Mouse (Mus musculus): ENCODE data around the gene Pde5a. TPM values are rescaled to one million over a fixed set of nuclear protein-coding genes. Genes with fewer than 3 reads are reported as not detected.
A peak's percentile ranks its signal among the peaks of the same experiment; 100 is the strongest.

Pde5a gene
- polyA plus RNA-seq, 1 experiment from 2014 or later, result 2.4 TPM

DNA sequence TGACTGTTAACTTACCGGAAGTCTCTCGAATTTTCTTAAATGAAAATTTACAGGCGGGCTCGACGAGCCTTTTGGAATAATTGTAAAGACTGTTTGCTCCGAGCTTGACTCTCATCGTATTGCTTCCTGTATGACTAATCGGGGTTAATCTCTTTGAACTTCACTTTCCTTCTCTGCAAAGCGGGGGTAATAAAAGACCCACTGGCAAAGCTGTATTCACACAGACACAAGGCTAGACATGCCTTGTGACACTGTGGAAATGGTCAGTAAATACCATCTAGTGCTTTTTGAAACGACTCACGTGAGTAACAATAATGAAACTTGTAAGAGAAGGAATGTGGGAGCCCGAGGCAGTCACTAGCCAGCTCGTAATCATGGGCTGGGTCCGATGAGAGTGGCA lies 35.0 kb downstream of the Pde5a start:
- DNase-seq (ENCODE audit: low spot score), result no peak

DNA sequence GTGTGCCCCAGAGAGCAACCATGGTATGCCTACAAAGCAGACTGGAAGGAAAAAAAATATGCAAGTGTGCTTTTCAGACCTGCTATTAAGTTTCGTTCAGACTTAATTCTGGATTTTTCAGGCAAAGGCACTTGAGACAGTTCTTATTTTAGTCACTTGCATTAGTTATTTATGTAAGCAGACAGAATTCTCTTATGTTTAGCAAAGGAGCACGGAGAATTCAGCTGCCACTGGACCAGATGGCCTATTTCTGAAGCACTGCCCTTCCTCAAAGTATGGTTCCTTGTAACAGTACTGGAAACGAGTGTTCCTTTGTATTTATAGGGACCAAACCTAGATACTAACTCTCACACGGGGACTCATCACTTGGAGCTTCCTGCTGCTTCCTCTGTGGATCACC lies 38.2 kb downstream of the Pde5a start:
- no peak for DNase-seq (ENCODE audit: low spot score)

DNA sequence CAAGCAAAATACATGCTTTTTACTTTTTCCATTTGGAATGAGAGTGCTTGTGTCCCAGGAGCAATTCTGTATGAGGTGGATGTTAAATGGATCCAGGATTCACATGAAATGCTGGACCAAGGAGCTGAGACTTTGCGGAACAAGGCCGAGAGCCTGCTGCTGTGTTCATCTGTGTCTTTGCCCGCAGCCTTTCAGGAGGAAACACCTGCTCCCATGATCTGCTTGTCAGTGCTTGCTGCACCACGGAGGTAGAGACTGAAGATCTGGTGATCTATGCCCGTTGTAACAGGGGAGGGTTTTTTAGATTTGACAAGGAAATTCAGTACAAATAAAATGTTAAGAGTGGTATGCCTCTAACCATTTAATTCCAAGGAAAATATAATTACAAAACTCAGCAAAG lies 39.1 kb downstream of the Pde5a start:
- DNase-seq (ENCODE audit: low spot score), result peak; percentile 34

DNA sequence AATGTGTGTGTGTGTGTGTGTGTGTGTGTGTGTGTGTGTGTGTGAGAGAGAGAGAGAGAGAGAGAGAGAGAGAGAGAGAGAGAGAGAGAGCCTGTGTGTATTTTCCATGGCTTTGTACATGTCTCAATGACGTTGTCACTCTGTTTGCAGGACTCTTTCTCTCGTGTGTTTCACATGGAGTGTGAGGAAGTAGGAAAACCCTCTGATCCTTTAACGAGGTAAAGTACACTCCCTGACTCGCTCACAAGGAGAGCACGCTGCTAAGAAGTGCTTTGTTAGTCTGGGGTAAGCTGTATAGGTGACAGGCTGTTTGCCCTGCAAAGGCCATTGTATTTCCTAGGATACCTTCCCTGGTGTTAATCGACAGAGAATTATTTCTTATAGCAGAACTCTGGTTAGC lies 52.7 kb downstream of the Pde5a start:
- DNase-seq (ENCODE audit: low spot score), result no peak

DNA sequence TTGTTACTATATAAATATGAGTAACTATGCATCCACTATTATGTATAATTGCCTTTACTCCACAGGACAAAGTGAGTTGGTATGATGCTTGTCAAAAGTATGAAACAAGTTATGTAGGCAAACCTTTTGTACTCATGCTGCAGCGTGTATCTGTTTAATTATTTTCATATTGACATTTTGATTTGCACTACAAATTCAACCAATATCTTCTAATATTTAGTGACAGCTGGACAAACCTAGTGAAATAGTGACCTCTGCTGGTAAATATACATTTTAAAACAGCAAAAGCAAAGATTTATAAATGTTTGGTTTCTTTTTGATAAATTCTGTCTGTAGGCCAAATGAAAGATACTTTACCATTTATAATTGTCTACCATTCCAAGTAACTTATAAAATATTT lies 55.5 kb downstream of the Pde5a start:
- DNase-seq (ENCODE audit: low spot score), result no peak

DNA sequence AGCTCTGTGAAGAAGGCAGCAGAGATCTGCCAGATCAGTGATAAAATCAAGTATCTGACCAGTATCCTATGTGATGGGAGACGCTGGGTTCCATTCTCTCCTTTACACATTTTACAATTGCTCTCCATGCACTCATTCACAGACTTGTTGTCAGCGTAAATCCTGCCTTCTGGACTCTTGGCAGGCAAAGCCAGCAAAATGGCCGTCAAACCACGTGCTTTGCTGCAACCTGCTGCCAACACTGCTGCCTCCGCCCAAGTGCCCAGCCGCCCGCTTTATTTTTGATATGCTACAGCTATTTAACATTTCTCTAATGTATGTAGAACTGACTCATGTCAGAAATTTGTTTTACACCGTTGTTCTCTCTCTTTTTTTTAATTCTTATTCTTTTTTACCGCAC lies 59.6 kb downstream of the Pde5a start:
- no peak for DNase-seq (ENCODE audit: low spot score)

DNA sequence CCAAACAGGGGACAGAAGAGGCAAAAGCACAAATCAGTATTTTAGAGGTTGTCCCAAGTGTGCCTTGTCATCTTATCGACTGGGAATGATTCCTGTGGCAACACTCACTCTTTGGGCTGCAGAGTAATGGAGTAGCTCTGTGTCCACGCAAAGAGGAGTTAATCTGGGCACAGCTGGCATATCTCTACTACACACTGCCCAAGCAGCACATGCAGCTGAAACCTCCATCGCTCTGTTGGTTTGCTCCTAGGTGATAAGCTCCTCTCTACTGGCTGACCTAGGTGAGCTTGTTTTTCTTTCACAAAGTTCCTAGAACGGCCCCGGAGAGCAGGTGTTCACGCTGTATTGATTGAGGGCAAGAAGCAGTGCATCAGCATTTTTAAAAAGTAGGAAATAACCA lies 60.8 kb downstream of the Pde5a start:
- DNase-seq (ENCODE audit: low spot score), result no peak

DNA sequence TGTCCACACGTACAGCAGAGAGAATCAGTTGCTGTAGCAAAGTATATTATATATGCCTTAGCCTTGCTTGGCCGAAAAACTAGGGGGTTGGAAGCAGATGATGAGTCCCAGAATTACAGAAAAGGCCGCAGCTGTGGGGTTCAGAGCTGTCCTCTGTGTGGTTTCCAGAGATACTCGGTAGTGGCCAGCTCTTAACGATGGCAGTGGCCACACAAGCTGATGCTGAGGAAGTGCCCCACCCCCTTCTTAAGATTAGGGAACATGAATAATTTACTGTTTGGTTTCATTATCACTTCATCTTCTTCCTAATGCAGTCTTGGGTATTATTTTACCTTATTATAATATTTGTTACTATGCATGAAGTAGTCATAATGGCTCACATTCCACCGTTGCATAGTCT lies 71.3 kb downstream of the Pde5a start:
- DNase-seq (ENCODE audit: low spot score), result no peak

DNA sequence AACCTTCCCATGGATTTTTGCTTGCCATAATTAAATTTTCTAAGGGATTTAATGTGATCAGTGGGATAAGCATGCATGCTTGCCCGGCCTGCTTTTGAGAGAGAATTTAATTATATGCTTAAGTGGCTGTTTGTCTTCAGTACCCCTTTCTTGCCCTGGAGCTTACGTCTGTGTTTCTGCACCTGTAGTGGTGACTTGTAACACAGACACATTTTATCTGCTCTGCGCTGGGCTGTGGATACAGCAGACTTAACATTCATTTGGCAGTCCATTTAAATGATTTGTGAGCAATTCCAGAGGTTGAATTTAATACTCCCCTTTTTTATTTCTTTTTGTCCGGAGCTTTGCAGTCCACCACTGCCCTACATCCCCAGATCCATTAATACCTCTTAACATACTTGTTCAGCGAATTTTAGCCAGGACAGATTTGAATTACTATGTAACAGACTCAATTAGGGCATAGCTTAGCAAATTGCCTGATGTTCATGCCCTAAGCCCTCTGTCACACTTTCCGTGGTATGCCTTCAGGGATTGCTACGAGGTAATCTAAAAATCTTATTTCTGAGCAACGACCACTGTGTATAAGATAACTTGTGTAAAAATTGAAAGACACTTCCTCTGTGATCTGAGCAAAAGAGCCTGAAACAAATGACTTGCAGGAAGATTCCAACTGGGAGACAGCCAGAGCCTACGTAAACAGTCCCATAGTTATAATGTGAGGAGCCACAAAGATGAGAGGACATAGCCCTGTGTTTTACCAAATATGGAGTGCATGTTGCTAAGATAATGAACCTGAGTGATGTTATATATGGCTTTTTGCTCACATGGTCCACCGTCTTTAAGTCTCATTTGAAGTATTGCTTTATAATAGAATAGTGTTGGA lies 72.0 kb downstream of the Pde5a start:
- no peak for DNase-seq (ENCODE audit: low spot score)

DNA sequence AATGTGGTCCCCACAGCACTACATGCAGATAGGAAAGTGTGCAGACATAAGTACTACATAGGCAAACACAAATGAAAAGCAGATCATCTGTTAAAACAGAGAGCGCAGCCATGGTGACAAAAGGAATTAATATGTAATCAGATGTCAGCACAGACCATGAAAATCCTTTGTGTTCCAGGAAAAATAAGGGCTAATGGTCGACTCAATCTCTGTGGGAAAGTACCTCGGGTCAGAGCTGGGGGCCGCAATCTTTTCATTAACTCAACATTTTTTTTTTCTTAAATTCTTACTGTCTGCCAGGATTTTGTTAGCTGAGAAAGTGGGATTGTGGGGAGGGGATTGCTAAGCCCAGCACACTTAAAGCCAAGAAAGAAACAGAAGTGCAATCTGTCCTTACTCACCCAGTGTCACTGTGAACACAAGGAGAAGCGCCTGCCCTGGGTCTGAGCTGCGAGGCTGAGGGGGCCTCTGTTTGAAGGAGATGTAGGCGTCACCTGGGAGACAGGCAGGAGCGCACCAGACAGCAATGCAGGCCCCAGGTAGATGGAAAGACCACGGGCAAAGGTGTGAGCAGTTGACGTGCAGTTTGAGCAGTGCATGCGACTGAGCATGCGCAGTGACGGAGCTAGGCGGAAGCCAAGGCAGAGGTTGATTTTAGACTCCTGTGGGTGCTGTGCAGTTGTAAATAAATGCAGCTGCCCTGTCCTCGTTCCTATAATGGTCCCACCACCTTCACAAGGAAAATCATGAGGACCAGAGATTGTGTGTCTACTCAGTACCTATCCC lies 72.9 kb downstream of the Pde5a start:
- DNase-seq (ENCODE audit: low spot score), result no peak

DNA sequence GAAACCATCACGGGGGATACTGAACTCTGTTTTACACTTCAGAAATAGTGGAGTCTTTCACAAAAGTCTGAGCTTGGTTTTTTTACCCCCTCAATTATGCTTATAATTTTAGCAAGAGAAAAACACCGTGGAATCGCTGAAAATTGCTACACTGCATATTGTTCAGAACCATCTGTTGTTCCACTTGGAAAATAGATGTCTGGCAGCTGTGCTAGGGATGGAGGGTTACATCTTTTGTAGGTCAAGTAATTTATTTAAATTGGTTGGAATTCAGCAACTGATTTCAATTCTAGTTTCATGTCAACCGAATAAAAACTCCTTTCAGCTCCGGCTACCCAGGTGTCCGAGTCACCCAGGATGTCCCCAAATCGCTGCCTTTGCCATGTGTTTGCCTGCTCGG lies 78.6 kb downstream of the Pde5a start:
- DNase-seq (ENCODE audit: low spot score), result no peak

DNA sequence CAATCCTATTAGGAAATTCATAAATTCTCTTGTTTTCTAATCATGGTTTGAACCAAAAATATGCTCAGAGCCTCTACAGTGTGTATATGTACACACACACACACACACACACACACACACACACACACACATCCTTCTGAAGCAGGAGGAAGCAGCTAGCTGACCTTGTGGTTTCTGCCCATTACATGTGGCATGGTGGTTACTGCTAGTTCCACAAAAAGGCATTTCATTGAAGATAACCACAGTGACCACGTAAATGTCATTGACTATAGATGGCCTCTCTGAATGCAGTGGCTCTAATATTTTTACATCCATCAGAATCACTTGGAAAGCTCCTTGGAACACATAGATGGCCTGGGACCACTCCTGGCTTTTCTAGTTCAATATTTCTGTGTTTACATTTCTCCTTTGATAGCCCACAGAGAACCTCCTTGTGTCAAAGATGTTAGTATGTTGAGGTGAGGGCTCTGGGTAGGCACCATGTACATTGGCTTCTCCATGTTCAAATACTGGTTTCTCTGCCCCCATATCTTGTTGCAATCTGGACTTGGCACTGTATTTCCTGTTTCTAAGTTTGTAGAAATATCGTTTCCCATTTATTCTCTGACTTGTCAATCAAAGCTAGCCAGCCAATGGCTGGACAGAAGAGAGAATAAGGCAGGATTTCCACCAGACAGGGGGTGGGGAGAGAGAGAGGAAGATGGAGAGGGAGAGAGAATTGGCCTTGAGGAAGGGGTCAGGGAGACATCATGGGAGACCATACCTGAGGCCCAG lies 81.5 kb downstream of the Pde5a start:
- no peak for DNase-seq (ENCODE audit: low spot score)

DNA sequence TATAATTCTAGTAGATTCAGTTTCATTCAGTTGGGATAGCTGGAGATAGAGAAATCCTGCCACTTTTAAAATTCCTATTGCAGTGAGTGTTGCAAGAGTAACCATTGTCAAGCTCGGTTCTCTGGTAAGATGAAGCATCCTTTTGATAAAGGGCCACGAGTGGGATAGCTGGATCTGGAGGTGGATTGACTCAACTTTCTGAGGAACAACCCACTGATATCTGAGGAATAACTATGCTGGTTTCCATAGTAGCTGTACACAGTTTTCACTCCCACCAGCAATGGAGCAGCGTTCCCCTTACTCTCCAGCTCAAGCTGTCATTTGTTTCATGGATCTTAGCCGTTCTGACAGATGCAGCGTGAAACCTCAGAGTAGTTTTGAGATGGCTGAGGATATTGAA lies 82.2 kb downstream of the Pde5a start:
- DNase-seq (ENCODE audit: low spot score), result no peak

DNA sequence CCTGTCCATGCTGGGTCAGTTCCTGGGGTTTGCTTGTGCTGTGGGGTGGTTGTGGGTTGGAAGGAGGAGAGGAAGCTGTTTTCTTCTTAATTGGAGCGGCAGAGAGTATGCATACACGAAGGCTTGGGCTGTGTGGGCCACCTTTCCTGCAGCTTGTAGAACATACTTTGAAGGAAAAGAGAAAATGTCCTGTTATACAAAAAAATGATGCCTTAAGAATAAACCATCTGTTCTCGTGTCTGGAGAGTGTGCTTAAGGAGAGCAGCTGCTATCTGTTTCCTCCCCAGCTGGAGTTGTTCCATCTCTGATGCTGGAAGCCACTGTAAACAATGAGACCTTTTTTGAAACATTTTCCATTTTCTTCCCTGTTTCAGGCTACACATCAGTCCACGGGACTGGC lies 85.8 kb downstream of the Pde5a start:
- DNase-seq (ENCODE audit: low spot score), result no peak

DNA sequence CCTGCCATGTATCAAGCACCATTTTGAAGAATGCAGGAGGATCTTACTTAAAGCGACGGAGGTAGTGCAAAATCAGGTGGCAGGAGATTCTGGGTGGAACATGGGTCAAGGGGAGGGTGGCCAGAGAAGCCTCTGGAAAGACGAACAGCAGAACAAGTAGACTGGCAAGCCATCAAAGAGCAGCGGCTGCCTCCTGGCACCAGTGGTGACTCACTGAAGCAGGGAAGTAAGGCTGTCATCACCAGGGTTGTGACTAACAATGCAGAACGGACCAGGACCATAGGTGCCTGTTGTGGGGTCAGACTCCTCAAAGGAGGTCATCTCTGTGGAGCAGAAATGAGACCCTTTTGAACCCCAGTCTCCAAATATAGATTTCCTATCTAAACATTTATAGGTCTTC lies 89.5 kb downstream of the Pde5a start:
- no peak for DNase-seq (ENCODE audit: low spot score)

DNA sequence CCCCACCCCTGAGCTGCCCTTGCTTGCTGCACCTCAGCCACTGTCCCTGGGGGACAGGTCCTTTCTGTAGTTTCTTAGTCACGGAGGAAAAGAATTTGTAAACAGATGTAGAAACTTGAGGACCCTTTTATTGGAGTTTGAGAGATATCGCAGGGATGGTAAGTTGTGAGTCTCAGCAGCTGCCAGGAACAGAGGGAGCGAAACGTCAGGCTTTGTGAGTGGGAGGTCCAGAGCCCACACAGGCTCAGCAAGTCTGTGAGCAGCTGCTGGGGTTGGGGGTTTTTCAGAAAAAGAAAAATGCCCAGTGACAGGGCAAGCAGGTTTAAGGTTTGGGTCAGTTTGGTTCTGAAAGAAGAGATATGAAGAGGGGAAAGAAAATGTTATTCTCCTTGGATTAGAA lies 92.0 kb downstream of the Pde5a start:
- no peak for DNase-seq (ENCODE audit: low spot score)

DNA sequence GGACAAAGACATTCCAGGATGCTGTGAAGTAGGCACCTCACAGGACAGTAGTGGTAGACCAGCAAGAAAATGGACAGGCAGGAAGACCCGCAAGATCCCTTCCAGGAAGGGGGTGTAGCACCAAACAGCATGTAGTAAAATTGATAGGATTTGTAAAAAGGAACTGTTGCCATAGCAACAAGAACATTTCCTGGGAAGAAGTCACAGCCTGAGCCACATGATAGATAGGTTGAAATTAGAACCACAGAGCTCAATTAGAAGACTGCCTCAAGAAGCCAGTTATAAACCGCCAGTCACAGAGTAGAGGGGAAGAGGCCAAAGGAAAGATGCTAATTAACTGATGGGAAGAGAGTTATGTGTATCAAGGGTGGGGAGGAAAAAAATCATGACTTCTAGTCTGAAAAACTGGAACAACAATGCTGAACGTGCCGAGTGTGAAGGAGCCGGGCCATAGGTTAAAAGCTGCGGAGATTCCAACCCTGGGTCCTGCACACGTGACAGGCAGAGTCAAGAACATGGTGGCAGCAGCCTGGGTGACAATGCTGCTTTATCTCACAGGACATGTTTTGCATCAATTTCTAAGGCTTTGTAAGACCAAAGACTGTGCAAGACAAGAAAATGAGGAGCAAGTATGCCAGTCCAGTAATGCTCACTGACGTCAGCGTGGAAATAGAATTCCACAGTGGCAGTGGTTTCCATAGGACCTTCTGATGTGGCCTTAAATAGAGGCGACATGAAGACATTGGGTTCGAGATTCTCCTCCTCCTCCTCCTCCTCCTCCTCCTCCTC lies 99.7 kb downstream of the Pde5a start:
- no peak for DNase-seq (ENCODE audit: low spot score)

DNA sequence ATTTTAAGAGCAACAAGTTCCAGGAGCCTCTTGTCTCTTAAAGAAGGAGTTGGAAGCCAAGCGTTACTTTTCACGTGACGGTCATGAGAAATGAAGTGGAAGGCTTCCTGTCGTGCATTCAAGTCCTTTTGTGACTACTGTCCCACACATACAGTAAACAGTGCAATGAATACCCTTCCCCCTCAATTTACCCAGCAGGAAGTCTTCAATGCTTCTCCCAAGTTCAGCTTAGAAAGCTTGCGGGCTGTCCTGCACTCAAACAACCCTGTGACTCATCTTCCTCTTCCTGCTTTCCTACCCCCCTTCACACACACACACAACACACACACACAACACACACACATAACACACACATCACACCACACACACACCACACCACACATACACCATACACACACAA lies 105.8 kb downstream of the Pde5a start:
- no peak for DNase-seq (ENCODE audit: low spot score)

DNA sequence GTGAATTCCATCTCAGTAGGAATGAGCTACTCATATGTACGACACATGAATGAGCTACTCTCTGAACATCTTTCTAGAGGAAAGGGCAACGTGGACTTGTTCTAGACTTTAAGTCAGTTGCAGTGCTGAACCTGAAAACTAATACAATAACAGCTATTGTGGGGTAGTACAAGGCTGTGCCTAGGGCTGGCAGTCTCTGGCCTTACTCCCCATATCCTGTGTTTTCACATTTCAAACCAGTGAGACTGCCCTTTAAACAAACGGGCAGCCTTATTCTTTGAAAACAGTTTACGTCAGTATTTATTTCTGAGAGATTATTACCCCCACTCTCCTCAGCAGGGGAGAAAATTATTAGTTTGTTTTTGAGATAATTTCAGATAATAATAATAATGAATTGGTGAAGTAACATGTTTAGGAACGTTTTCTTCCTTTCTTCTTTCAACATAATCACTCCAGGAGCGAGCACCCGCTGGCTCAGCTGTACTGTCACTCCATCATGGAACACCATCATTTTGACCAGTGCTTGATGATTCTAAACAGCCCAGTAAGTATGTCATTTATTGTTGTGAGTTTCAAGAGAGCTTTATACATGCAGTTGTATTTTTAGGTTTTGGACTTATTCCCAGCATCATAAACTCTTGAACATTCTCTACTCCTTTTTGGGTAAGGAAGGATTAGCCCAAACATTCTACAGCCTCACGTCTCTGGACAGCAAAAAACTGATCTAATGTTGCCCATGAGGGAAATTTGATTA lies 106.5 kb downstream of the Pde5a start:
- no peak for DNase-seq (ENCODE audit: low spot score)

DNA sequence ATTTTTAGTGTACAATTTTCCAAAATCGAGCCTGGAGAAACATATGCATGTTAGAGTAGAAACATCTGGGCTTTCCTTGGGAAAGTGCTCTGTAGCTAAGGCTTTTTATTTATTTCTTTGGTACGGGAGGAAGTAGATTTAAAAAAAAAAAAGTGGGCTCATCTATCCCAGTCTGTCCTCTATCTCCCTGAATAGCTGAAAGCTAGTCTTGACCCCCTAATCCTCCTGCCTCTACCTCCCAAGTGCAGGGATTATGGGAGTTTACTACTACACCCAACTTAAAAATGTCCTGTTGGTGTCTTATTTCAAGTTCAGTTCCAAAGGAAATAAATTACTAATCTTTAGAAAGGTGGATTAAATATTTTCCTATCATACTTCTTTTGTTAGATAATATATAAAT lies 108.9 kb downstream of the Pde5a start:
- no peak for DNase-seq (ENCODE audit: low spot score)

All from thymus, postnatal 0 days (tissue).